Mouse (Mus musculus): ENCODE measurements around the gene Olfr1395.
"Not testable (repeated sequence)": the region's sequence is repeated elsewhere in the genome, so short reads cannot be mapped to it uniquely, and the experiment has no call there.

The Olfr1395 gene

GRCm38 (mm10) chr11:49170576-49170975 lies 28.5 kb downstream of the Olfr1395 start:
- DNase-seq (ENCODE audit: low read depth, low spot score): no peak

DNA sequence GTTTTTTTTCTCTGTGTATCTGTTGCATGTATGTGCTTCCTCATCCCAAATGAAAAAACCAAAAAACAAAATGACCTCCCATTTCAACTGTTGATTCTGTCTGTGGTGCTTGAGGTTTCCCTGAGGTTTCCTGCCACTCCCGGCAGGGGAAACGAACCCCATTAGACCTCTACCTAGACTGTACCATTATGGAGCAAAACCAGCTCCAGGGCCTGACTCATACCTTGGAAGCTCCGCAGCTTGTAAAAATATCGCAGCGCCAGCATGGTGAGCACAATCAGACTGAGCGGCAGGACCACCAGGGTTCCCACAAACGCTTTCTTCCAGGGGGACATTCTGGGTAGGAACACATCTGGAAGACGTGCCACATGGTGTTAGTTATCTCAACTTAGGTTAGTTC lies 33.3 kb downstream of the Olfr1395 start:
- DNase-seq (ENCODE audit: low read depth, low spot score): no peak

GRCm38 (mm10) chr11:49176047-49176779 lies 34.1 kb downstream of the Olfr1395 start:
- DNase-seq (ENCODE audit: low read depth, low spot score): not testable (repeated sequence)

- DNase-seq (ENCODE audit: low read depth, low spot score): no peak
Observed at GRCm38 (mm10) chr11:49183172-49183571, 41.1 kb downstream of the Olfr1395 start.

DNA sequence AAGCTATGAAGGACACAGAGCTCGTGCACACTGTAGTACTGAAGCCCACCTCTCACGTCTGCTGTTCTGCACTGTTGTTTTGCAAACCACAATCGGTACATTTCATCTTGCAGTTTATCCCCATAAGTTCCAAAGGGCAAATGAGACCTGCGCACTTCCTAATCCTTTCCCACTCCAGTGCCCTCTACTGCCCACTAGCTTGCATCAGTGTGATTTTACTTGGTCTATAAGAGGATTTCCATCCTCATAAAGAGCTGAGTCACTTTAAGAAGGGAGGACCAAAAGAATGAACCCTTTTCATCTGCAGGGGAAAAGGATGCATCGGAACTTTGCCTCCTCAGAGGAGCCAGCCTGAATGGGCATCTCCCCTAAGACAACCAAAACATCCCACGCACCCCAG lies 44.4 kb downstream of the Olfr1395 start:
- no peak for DNase-seq (ENCODE audit: low read depth, low spot score)

GRCm38 (mm10) chr11:49186955-49187488 lies 44.9 kb downstream of the Olfr1395 start, which contains the start of gene Btnl9:
TSS of gene Btnl9 (minus strand) at chr11:49187159.
- DNase-seq (ENCODE audit: low read depth, low spot score): no peak

GRCm38 (mm10) chr11:49187701-49188100 lies 45.6 kb downstream of the Olfr1395 start:
- no peak for DNase-seq (ENCODE audit: low read depth, low spot score)

DNA sequence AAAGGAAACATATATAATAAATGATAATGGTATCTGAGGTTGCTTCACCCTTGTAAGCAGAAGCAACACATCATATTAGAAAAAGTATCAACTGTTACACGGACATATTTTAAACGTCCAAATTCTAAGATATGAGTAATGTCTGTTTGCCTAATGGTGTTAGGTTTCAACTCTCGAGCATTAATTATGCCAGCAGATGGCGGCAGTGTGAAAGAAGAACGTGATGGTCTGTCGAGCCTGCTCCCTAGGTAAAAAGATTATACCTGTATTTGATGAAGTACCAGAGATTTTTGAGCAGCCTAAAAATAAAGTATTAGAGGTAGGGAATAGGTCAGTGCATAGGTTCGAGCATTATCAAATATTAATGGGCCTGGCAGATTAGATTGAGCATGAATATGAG lies 47.7 kb downstream of the Olfr1395 start:
- peak; percentile 34 for DNase-seq (ENCODE audit: low read depth, low spot score)

GRCm38 (mm10) chr11:49191083-49191482 lies 49.0 kb downstream of the Olfr1395 start:
- no peak for DNase-seq (ENCODE audit: low read depth, low spot score)

GRCm38 (mm10) chr11:49194771-49195170 lies 52.7 kb downstream of the Olfr1395 start:
- not testable (repeated sequence) for DNase-seq (ENCODE audit: low read depth, low spot score)

DNA sequence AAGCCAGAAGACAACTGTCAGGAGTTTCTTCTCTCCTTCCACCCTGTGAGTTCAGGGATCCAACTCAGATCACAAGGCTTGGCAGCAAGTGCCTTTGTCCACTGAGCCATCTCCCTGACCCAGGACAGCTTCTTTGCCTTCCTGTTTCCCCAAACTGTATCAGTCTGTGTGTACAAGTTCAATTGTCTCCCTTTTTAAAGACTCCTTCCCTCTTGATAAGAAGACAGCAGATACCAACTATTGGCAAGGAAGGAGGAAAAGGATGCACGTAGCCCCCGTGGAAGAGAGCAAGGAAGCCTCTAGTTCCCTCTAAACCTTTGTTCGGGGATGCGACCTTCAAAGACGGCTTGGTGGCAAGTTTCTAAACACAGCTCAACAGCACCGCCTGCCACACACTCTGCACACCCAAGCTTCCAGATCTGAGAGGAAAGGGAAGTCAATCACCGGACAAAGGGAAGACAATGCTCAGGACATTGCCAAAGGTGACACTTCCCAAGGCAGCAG lies 53.8 kb downstream of the Olfr1395 start:
- DNase-seq (ENCODE audit: low read depth, low spot score): no peak

All from embryo, embryonic 11.5 days (tissue).